Mouse (Mus musculus): Measurements from ENCODE around the gene Rnf220. TPM values are rescaled to one million over a fixed set of nuclear protein-coding genes. Genes with fewer than 3 reads are reported as not detected.

Rnf220 gene
- total RNA-seq, 2 experiments from 2014 or later: 193 to 218 TPM

DNA sequence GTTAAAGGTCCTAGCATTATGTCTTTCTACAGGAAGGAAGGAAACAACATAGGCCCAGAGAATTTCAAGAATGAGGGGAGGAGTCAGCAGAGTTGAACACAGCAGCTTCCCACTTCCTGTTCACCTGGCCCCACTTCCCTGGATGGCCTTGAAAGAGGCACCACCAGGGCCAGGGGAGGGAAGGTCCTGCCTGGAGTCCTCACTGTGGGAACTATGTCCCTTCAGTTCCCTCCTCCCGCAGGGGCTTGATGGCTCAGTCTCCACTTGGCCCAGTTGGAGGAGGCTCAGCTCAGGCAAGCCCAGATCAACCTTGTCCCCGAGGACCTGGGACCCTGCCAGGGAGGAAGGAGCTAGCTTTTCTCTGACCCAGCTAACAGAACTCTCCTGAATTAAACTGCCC lies 140.6 kb downstream of the Rnf220 start:
- intact Hi-C loops (cut with DNase I): no loop called here
- no peak for DNase-seq (ENCODE audit: low spot score in 2 of 2)

DNA sequence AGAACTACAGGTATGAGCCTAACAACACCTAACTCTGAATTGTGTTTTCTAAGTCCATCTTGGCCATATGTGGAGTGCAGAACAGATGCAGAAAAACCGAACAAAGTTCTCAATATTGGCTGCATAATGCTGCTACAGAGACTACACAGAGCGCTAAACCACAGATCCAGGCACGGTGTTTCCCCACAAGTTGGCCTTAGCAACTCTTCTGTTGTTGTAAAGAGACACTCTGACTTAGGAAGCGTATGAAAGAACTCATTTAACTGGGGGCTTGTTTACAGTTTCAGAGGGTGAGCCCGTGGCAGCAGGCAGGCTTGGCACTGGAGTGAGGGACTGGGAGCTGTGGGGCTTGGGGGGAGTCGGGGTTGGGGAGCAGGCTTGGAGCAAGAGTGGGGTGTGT lies 142.2 kb downstream of the Rnf220 start:
- no peak for DNase-seq (ENCODE audit: low spot score in 2 of 2)
- intact Hi-C loops (cut with DNase I): no loop called here

DNA sequence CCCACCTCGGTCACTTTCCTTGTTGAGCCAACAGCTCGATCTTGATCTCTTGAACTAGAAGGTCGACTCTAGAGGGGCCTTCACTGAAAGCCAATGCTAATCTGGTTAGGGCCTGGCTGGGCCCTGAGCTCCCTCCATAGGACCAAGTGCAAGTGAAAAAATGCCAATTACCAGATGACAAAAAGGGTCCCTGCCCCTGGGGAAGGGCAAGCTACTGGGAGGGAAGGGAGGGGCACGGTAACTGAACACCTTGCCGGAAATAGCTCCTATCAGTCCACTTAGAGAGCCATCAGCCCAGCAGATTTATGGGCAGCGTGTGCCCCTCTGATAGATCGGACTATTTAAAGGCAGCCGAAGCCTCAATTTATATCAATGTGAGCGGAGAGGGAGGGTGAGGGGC lies 143.9 kb downstream of the Rnf220 start:
- no peak for DNase-seq (ENCODE audit: low spot score in 2 of 2)
- intact Hi-C loops (cut with DNase I): no loop called here

DNA sequence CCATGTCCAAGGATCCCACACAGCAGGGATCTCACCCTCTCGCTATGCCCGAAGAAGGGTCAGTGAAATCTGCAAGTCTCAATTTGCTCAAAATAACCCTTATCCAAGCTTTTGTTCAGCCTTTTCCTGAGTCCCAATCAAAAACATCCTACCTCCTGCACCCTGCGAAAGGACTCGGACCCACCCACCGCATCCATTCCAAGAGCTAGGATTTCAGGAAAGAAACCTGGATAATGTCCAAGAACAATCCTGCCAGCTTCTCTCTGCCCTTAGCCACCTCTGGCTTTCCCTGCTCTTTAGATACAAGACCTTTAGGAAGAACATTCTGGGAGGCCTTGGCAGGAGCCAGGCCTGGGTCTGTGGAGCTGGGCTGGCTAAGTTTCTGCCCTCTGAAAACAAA lies 144.8 kb downstream of the Rnf220 start:
- intact Hi-C loops (cut with DNase I): no loop called here

DNA sequence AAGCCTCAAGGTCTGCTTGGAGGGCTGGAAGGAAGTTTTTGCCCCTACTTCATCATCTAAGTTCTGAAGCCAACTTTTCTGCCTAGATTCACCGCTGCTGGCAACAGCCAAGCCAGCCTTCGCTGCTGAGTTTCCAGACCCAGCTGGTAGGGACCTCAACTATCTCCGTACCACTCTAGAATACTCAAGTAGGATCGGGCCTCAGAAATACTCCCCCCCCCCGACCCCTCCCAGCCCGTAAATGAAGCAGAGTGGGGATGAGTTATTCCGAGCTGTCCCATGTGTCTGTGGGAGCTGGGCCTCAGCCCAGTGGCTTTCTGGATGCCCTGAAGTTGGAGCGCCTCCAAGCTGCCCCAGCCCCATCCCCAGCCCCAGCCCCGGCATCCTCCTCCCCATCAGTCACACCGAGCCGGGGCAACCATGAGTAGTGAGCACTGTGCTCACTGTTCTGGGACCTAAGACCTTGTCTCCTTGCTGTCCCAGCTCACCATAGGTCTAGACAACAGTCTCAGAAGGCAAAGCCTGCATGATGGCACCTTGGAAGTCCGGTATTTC lies 146.6 kb downstream of the Rnf220 start:
- intact Hi-C loops (cut with DNase I): no loop called here
- no peak for DNase-seq (ENCODE audit: low spot score in 2 of 2)

More for the DNA sequence above, 144.8 kb downstream of the Rnf220 start:
- no peak for DNase-seq (ENCODE audit: low spot score in 2 of 2)

DNA sequence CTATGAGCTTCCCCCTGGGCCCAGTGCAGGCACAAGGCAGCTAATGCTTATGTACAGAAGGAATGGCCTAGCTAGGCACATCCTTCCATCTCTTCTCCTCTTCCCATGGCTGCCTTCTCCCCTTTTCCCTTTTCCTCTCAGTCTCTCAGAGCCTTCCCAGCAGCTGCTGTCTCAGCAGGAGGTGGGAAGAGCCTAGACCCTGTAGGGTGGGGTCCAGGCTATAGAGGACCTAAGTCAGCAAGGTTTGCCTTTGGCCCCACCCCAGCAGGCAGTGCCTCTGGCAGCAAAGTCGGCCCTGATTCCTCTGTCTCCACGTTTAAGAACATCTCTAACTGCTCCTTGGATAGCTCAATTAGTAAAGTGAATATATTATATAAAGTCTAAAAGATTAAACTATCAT lies 147.5 kb downstream of the Rnf220 start:
- intact Hi-C loops (cut with DNase I): no loop called here

DNA sequence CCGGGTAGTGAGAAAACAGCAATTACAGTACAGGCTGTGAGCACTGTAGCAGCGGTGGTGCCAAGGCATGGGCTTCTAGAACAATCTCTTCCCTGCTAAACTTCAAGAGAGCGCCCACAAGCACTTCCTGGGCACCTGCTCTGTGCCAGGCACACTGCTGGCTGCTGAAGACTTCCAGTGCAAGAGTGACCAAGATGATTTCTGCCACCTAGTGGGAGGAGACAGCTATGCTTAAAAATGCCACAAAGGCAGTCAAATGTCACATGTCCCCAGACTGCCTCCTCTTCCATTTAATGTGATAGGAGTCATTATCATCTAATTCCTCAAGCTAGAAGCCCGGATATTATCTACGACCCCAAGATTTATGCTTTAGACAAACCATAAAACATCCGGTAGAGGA lies 150.8 kb downstream of the Rnf220 start:
- no peak for DNase-seq (ENCODE audit: low spot score in 2 of 2)
- intact Hi-C loops (cut with DNase I): no loop called here

More for the DNA sequence above, 147.5 kb downstream of the Rnf220 start:
- no peak for DNase-seq (ENCODE audit: low spot score in 2 of 2)

DNA sequence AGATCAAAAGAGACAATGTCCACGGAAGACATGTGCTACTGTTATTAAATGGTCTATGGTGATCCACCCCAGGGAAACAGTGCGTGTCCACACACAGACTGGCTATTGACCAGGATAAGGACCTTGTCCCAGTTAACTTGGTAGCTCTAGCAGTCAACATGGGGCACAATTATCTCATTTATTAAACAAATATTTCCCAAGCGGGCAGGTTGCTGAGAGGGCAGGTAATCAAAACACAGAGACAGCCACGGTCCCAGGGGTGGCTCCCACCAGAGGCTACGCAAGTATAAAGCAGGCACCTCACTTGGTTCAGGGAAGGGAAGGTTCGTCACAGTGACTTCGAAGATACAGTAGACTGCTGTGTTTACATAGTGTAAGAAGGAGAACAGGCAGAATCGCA lies 153.5 kb downstream of the Rnf220 start:
- DNase-seq (ENCODE audit: low spot score in 2 of 2): no peak
- intact Hi-C loops (cut with DNase I): no loop called here

DNA sequence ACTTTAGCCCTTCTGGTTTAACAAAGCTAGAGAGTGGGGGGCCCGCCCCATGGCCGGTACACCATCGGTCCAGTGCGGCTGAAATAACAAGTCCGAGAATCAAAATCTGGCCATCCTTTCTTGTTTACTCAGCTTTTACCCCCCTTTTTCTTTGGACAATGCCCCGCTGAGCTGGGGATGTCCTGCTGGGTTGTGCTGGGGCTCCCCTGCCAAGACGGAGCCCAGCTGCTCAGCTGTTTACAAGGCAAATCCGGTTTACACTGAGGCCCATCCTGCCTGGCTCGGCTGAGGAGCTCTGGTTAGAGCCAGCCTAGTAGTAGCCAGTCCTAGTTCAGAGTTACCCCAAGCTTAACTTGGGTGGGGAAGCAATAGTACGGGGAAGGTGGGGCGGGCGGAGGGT lies 154.1 kb downstream of the Rnf220 start:
- no peak for DNase-seq (ENCODE audit: low spot score in 2 of 2)
- intact Hi-C loops (cut with DNase I): no loop called here

DNA sequence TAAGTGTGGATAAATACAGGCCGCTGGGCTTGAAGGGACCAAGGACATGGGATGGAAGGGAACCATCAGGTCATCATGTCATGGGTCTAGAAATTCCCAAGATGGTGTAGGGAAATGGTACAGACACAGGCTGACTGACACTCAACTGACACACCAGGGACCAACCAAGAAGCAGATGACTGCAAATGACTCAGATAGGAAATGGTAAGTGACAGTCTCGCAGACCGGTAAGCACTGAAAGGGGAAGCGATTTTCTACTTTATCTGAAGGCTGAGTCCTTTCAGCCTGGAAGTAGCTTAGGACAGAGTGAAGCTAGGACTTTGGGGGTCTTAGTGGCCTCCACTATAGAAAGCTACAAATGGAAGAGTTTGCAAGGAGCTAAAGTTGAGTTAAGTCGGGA lies 155.6 kb downstream of the Rnf220 start:
- no peak for DNase-seq (ENCODE audit: low spot score in 2 of 2)
- intact Hi-C loops (cut with DNase I): no loop called here

DNA sequence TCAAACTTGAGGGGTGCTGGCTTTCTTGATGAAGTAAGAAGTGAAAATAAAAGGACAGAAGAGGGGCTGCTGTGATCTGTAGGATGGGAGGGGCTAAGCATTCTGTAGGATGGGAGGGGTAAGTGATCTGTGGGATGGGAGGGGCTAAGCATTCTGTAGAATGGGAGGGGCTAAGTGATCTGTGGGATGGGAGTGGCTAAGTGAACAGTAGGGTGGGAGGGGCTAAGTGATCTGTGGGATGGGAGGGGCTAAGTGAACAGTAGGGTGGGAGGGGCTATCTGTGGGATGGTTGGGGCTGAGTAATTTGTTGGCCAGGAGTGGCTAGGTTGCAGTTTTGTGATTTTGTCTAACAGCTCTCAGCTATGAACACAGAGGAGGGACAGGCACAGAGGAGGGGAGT lies 157.1 kb downstream of the Rnf220 start:
- intact Hi-C loops (cut with DNase I): no loop called here
- no peak for DNase-seq (ENCODE audit: low spot score in 2 of 2)

DNA sequence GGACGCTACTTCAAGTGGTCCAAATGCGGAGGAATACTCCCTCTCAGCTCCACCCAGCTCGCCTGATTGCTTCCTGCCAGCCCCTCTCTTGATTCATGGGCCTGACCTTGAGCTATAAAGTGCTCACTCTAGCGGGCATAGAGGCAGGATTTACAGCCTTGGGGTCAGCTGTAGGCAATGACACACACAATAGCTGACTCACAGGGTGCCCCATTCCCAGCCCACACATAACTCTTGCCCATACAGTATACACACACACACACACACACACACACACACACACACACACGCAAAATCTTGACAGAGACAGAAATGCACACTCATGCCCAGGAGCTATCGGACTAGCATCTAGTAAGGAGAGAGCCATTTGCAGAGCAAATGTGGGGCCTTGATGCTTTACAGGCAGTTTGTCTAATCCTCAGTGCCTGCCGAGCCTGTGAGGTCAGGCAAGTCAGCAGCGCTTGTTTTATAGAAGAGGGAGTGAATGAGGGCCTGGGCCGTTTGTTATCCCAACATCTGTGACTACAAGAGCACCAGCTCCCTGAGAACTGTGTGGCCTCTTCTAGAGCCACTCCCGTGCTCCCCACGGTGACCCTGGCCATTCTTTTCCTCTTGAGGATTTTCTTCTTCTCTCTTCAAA lies 165.9 kb downstream of the Rnf220 start:
- intact Hi-C loops (cut with DNase I): no loop called here
- no peak for DNase-seq (ENCODE audit: low spot score in 2 of 2)

DNA sequence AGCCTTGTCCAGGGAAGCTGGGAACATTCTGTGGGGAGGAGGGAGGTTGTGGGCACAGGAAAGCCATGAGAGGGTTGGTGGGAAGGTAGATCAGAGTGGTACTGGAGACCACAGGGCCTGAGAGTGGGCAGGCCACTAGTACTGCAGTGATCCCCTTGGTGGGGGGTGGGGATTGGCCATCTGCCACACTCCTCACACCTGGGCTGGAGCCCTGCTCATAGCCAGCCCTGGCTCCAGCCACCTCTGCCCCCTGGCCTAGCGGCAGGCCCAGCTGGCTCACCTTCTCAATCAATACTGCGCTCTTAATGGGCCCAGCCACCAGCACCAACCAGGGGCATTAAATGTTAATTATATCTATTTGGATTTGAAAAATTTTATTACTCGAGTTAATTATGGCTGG lies 166.7 kb downstream of the Rnf220 start:
- DNase-seq (ENCODE audit: low spot score in 2 of 2): no peak
- intact Hi-C loops (cut with DNase I): no loop called here

DNA sequence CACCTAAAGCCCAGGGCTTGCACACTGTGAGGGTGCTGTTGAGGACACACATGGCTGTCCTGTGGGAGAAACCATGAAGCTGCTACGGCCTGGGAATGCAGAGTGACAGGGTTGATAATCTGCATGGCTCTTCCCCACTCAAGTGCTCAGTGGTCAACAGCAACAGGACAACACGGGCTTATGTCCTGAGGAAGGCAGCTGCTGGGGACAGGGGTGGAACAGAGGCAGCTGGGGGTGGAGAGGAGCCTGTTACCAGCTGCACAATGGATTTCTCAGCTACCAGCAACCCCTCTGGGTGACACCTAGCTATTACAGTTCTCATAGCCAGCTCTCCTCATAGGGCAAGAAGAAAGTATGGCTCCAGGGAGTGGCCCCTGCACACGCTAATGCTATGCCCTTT lies 169.9 kb downstream of the Rnf220 start:
- intact Hi-C loops (cut with DNase I): no loop called here
- no peak for DNase-seq (ENCODE audit: low spot score in 2 of 2)

DNA sequence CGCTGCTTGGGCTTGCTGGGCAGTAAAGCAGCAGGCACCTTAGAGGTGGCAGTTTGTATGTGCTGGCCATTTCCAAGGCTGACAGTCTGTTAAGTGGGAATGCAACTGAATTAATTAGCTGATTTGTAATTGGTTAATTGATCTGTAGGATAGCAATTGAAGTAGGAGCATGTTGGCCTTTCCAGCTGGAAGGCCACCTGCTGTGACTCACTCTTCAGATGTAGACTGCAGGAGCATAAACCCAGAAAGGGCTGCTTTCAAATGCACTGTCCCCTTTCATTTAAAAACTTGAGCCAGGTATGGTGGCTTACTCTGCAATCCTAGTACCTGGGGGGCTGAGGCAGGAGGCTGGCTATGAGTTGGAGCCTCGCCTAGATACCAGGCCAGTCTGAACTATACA lies 171.8 kb downstream of the Rnf220 start:
- intact Hi-C loops (cut with DNase I): no loop called here
- DNase-seq (ENCODE audit: low spot score in 2 of 2): no peak

DNA sequence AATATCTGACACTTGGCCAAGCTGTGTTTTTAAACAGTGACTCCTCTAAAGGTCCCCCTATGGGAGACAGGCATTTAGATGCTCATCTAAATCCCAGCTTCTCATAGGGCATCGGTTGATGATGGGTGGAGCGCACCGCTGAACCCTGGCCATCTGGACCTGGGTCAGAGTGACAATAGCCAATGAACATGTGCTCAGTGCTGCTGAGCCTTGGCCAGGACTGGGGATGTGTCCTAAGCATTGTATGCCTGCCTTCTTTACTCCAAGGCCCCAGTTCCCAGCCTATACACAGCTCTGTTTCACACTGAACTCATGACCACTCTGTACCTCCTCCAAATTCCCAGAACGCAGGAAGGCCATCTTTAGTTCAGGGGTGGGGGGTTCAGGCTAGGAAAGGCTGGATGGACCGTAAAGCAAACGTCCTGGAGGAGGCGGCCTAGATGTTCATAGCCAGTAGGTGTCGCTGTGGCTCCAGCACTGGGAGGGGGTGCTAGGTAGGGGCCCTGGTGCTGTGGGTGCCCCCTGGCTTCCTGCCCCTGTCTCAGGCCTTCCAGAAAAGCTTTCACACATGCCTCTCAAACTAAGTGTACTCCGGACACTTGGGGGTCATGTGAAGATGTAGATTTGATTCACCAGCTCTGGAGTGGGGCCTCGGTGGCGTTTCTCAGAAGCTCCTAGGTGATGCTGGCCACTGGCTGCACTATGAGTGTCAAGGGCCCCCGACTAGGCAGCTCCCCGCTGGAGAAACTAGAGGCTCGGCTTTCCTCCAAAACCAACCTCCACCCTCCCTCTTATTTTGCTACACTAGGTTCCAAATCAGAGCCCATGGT lies 173.1 kb downstream of the Rnf220 start:
- peak; percentile 18 to 35 for DNase-seq (ENCODE audit: low spot score in 2 of 2)
- intact Hi-C loops (cut with DNase I): loop anchor here (2.0 to 5.0 kb wide), 3 partner anchors 154 to 354 kb away; no protein-coding TSS in a partner anchor

DNA sequence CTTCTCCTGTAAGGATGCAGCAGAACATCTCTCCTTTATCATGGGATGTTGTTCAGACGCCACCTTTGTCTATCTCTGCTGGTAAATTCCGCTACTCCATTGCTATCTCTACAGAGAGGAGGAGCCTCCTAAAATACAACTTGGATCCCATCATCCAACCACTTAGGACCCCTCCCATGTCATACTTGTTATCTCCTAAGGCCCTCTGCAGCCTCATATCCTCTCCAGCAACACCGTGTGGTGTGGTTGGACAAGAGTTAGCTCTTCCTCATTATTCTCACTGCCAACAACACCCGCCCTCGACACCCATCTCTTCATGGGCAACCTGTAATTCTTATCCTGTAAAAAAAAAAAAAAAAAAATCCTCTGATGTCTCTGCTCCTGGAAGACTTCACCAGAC lies 175.8 kb downstream of the Rnf220 start:
- intact Hi-C loops (cut with DNase I): loop anchor here (5.0 kb wide), 2 partner anchors 156 to 356 kb away; no protein-coding TSS in a partner anchor
- no peak for DNase-seq (ENCODE audit: low spot score in 2 of 2)

DNA sequence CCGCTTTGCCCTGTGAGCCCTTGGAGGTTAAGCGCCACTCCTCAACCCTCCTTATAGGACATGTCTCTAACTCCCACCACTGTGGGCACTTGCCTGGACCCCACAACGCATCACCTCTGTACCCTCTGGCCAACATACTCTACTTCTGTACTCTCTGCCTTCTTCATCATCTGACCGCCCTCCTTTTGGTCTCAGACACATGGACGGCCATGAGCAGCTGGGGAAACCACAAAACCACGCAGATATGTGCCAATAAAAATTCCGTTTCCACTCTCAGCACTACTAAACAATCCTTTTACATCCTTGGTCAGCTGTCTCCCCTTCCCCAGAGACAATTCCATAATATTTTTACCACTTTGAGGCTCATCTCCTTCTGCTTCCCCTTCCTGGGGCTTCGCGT lies 178.3 kb downstream of the Rnf220 start:
- intact Hi-C loops (cut with DNase I): no loop called here
- DNase-seq (ENCODE audit: low spot score in 2 of 2): no peak

DNA sequence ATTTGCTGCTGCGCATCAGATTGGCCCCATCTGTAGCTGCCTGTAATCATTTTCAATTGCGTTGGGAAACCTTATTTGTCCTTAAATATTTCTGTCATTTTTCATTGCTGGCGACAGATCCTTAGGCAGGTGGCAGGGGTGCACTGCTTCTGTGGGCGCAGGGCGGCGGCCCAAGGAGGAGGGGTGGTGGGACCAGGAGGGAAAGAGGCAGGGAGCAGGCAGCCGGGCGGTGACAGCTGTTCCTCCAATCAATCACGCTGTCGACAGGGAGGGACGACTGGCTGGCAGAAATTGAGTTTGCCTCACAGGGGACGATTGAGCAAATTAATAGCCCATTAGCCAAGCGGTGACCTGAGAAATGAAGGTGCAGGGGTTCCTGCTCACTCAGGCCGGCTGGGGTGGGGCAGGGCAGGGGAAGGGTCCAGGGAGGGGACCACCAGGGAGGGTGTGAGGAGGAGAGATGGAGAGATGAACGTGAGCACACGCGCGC lies 179.1 kb downstream of the Rnf220 start:
- no peak for DNase-seq (ENCODE audit: low spot score in 2 of 2)
- intact Hi-C loops (cut with DNase I): no loop called here

DNA sequence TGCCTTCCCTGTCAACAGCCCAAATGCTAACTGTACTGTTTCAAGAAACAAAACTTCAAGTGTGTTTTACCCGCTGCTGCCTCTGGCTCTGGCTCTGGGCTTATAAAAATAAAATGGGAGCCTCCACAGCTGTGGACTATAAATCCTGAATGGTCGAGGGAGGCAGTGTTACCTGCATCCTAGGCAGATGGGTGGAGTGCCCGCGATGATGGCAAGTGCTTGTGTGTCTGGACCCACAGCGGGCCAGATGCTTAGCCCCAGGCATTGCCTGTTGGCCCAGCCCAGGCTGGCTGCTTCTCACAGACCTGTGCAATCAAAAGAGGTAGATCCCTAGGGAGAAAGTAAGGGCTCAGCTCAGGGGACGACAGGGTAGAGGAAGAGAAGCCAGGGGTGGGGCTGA lies 180.1 kb downstream of the Rnf220 start:
- no peak for DNase-seq (ENCODE audit: low spot score in 2 of 2)
- intact Hi-C loops (cut with DNase I): no loop called here

All from left cerebral cortex, postnatal 36 days (tissue).